ENCODE assay signal across 26 mouse cellular contexts in the genomic region with DNA sequence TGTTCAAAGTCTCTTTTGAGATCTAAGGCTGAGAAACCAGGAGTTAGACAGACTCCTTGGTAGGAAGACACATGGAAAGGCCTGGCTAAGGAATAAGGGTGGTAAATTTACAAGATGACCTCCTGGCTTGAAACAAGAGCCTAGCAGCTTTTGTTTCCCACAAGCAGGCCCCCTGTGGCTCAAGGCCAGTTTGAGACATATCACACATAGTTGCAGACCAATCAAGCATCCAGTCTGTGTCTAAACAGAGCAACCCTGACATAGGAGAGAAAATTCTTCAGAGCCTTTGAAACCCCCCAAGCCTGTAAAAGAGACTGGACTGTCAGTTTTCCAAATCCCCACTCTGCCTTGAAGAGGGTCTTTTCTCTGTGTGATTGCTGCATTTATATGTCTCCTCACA. TPM values are rescaled to one million over a fixed set of nuclear protein-coding genes. Genes with fewer than 3 reads are reported as not detected.
DNase-seq lines count a peak whose midpoint lies in the region; ATAC-seq and TF ChIP-seq lines count a peak whose summit lies in the region.
"Had no signal": no experiment of that assay in that cellular context is flagged by ENCODE, and none has a peak within 500 bp of the region (broad histone marks: within the 10 kb centered on the region; RNA-seq: fewer than 3 reads in every experiment).

No protein-coding gene starts in this region.

- DNase-seq in lung, embryonic 14.5 days, result peak; percentile 44
- no peak for DNase-seq in lung, postnatal 0 days (ENCODE audit: low spot score)
- peak; percentile 42 for DNase-seq in R1 (ENCODE audit: low read depth, low spot score)
- DNase-seq: adrenal gland, postnatal 14 days; cerebellum, adult 11 months; cerebellum, postnatal 10 days; heart, postnatal 36 days; lung, postnatal 4 days; right cerebral cortex, postnatal 14 days had no signal

- no peaks in the 10 kb centered on the region for H3K27me3 ChIP-seq in lung, embryonic 14.5 days (ENCODE audit: insufficient read depth, low read length)
- H3K27me3 ChIP-seq in lung, postnatal 0 days (replicated peaks; ENCODE audit: insufficient read depth, low read length), result no peaks in the 10 kb centered on the region
- H3K27me3 ChIP-seq in kidney, embryonic 16.5 days (ENCODE audit: insufficient read depth, low read length), result no peaks in the 10 kb centered on the region
- no peaks in the 10 kb centered on the region for H3K27me3 ChIP-seq in midbrain, embryonic 13.5 days
- no peaks in the 10 kb centered on the region for H3K27me3 ChIP-seq in intestine, embryonic 16.5 days (replicated peaks; ENCODE audit: control insufficient read depth, insufficient read depth, low read length)
- H3K27me3 ChIP-seq in heart, embryonic 12.5 days (replicated peaks), result no peaks in the 10 kb centered on the region
- H3K27me3 ChIP-seq: hindbrain, embryonic 12.5 days; limb, embryonic 12.5 days; megakaryocyte, embryonic 14.5 days; midbrain, embryonic 12.5 days; neural tube, embryonic 13.5 days had no signal

- H3K4me2 ChIP-seq in lung, embryonic 14.5 days, result no peak overlapping the region
- H3K4me2 ChIP-seq in lung, postnatal 0 days (replicated peaks; ENCODE audit: low read depth, low read length), result no peak overlapping the region
- H3K4me2 ChIP-seq in kidney, embryonic 16.5 days (replicated peaks; ENCODE audit: low read depth, low read length), result no peak overlapping the region
- no peak overlapping the region for H3K4me2 ChIP-seq in midbrain, embryonic 13.5 days (replicated peaks)
- H3K4me2 ChIP-seq in intestine, embryonic 16.5 days (ENCODE audit: low read depth, low read length), result no peak overlapping the region
- no peak overlapping the region for H3K4me2 ChIP-seq in heart, embryonic 12.5 days
- H3K4me2 ChIP-seq: hindbrain, embryonic 12.5 days; limb, embryonic 12.5 days; liver, embryonic 11.5 days; midbrain, embryonic 12.5 days; neural tube, embryonic 13.5 days had no signal

- no peaks in the 10 kb centered on the region for H3K9me3 ChIP-seq in lung, embryonic 14.5 days (ENCODE audit: low read depth, low read length)
- H3K9me3 ChIP-seq in lung, postnatal 0 days (ENCODE audit: low read length), result no peaks in the 10 kb centered on the region
- no peaks in the 10 kb centered on the region for H3K9me3 ChIP-seq in kidney, embryonic 16.5 days (ENCODE audit: low read length)
- H3K9me3 ChIP-seq in midbrain, embryonic 13.5 days, result no peaks in the 10 kb centered on the region
- H3K9me3 ChIP-seq in intestine, embryonic 16.5 days (ENCODE audit: control insufficient read depth, low read length), result no peaks in the 10 kb centered on the region
- no peaks in the 10 kb centered on the region for H3K9me3 ChIP-seq in heart, embryonic 12.5 days (replicated peaks)
- H3K9me3 ChIP-seq: heart, embryonic 10.5 days; hindbrain, embryonic 12.5 days; limb, embryonic 12.5 days; megakaryocyte, embryonic 14.5 days; midbrain, embryonic 12.5 days; neural tube, embryonic 13.5 days had no signal

- no peaks in the 10 kb centered on the region for H3K36me3 ChIP-seq in lung, embryonic 14.5 days (ENCODE audit: insufficient read depth)
- H3K36me3 ChIP-seq in lung, postnatal 0 days (ENCODE audit: insufficient read depth, low read length), result no peaks in the 10 kb centered on the region
- H3K36me3 ChIP-seq in kidney, embryonic 16.5 days (ENCODE audit: insufficient read depth, low read length), result no peaks in the 10 kb centered on the region
- H3K36me3 ChIP-seq in midbrain, embryonic 13.5 days, result no peaks in the 10 kb centered on the region
- H3K36me3 ChIP-seq in intestine, embryonic 16.5 days (ENCODE audit: control insufficient read depth, insufficient read depth, low read length), result no peaks in the 10 kb centered on the region
- no peaks in the 10 kb centered on the region for H3K36me3 ChIP-seq in heart, embryonic 12.5 days
- H3K36me3 ChIP-seq: heart, embryonic 10.5 days; hindbrain, embryonic 12.5 days; limb, embryonic 12.5 days; midbrain, embryonic 12.5 days; neural tube, embryonic 13.5 days had no signal

- TF ChIP-seq EP300 in lung, postnatal 0 days (IDR thresholded peaks at IDR 0.05), result no peak

- no peaks in the 10 kb centered on the region for H3K4me1 ChIP-seq in lung, embryonic 14.5 days (ENCODE audit: insufficient read depth)
- H3K4me1 ChIP-seq in lung, postnatal 0 days (ENCODE audit: insufficient read depth, low read depth, low read length), result no peaks in the 10 kb centered on the region
- H3K4me1 ChIP-seq in kidney, embryonic 16.5 days (ENCODE audit: insufficient read depth, low read length), result peaks cover 6% of the 10 kb centered on the region; the same call in 1 of the 2 replicates
- H3K4me1 ChIP-seq in midbrain, embryonic 13.5 days (replicated peaks), result no peaks in the 10 kb centered on the region
- no peaks in the 10 kb centered on the region for H3K4me1 ChIP-seq in intestine, embryonic 16.5 days (ENCODE audit: control insufficient read depth, insufficient read depth, low read length)
- H3K4me1 ChIP-seq in heart, embryonic 12.5 days (replicated peaks), result no peaks in the 10 kb centered on the region
- H3K4me1 ChIP-seq: heart, embryonic 10.5 days; hindbrain, embryonic 12.5 days; limb, embryonic 12.5 days; megakaryocyte, embryonic 14.5 days; midbrain, embryonic 12.5 days; neural tube, embryonic 13.5 days had no signal

- ATAC-seq in lung, embryonic 14.5 days (ENCODE audit: insufficient read depth), result no peak
- no peak for ATAC-seq in lung, postnatal 0 days
- peak; percentile 78 for ATAC-seq in kidney, embryonic 16.5 days (ENCODE audit: low FRiP score, low TSS enrichment)
- ATAC-seq in midbrain, embryonic 13.5 days, result no peak
- ATAC-seq in intestine, embryonic 16.5 days, result no peak
- ATAC-seq in heart, embryonic 12.5 days (ENCODE audit: insufficient number of reproducible peaks, low FRiP score), result no peak
- ATAC-seq: CD4-positive, CD25-positive, alpha-beta regulatory T cell, adult 4 months; forebrain, embryonic 16.5 days; intestine, postnatal 0 days had no signal

- no peak for TF ChIP-seq CTCF in lung, embryonic 14.5 days (IDR thresholded peaks at IDR 0.05; ENCODE audit: low read depth)
- TF ChIP-seq CTCF in lung, postnatal 0 days (IDR thresholded peaks at IDR 0.05), result no peak

- H3K27ac ChIP-seq in lung, embryonic 14.5 days (ENCODE audit: low read depth), result no peak overlapping the region
- H3K27ac ChIP-seq in lung, postnatal 0 days (ENCODE audit: low read length), result no peak overlapping the region
- H3K27ac ChIP-seq in kidney, embryonic 16.5 days (ENCODE audit: low read length), result no peak overlapping the region
- no peak overlapping the region for H3K27ac ChIP-seq in midbrain, embryonic 13.5 days
- no peak overlapping the region for H3K27ac ChIP-seq in intestine, embryonic 16.5 days (ENCODE audit: low read length)
- H3K27ac ChIP-seq in heart, embryonic 12.5 days (ENCODE audit: poor library complexity, severe bottlenecking), result no peak overlapping the region
- H3K27ac ChIP-seq: heart, embryonic 10.5 days; hindbrain, embryonic 12.5 days; layer of hippocampus, adult 2 months; left cerebral cortex, adult 2 months; limb, embryonic 12.5 days; midbrain, embryonic 12.5 days; neural tube, embryonic 13.5 days had no signal

- no peak overlapping the region for H3K9ac ChIP-seq in lung, embryonic 14.5 days
- H3K9ac ChIP-seq in lung, postnatal 0 days (replicated peaks; ENCODE audit: low read depth), result no peak overlapping the region
- H3K9ac ChIP-seq in kidney, embryonic 16.5 days (replicated peaks; ENCODE audit: low read length), result no peak overlapping the region
- H3K9ac ChIP-seq in midbrain, embryonic 13.5 days (replicated peaks), result no peak overlapping the region
- no peak overlapping the region for H3K9ac ChIP-seq in intestine, embryonic 16.5 days (ENCODE audit: low read depth, low read length)
- no peak overlapping the region for H3K9ac ChIP-seq in heart, embryonic 12.5 days
- H3K9ac ChIP-seq: hindbrain, embryonic 12.5 days; limb, embryonic 12.5 days; midbrain, embryonic 12.5 days; neural tube, embryonic 13.5 days had no signal

- no peak overlapping the region for H3K4me3 ChIP-seq in lung, embryonic 14.5 days (ENCODE audit: low read depth, low read length)
- H3K4me3 ChIP-seq in lung, postnatal 0 days (ENCODE audit: low read depth, low read length), result no peak overlapping the region
- H3K4me3 ChIP-seq in kidney, embryonic 16.5 days (ENCODE audit: low read length), result no peak overlapping the region
- H3K4me3 ChIP-seq in midbrain, embryonic 13.5 days (replicated peaks), result no peak overlapping the region
- no peak overlapping the region for H3K4me3 ChIP-seq in intestine, embryonic 16.5 days (ENCODE audit: low read length)
- no peak overlapping the region for H3K4me3 ChIP-seq in heart, embryonic 12.5 days
- H3K4me3 ChIP-seq: erythroblast, embryonic 14.5 days; heart, embryonic 10.5 days; hindbrain, embryonic 12.5 days; layer of hippocampus, adult 2 months; left cerebral cortex, adult 2 months; limb, embryonic 12.5 days; megakaryocyte, embryonic 14.5 days; midbrain, embryonic 12.5 days; neural tube, embryonic 13.5 days had no signal

RNA-seq across cellular contexts. Expression of gene Fgd4, which starts 7.7 kb away (rescaled TPM):
- 6.0 and 6.8 TPM in 2 replicates for polyA plus RNA-seq in lung, embryonic 14.5 days (2014; fragmentation: Nextera tagmentation; extraction: Ambion mirVana)
- 4.0 and 4.6 TPM in 2 replicates for polyA plus RNA-seq in lung, postnatal 0 days (2015; fragmentation: Nextera tagmentation; extraction: Ambion mirVana)
- 10.3 and 13.9 TPM in 2 replicates for polyA plus RNA-seq in kidney, embryonic 16.5 days (2015; fragmentation: Nextera tagmentation; extraction: Ambion mirVana)
- 26.2 and 26.8 TPM in 2 replicates for polyA plus RNA-seq in midbrain, embryonic 13.5 days (2015; fragmentation: Nextera tagmentation; extraction: Ambion mirVana)
- 13.0 and 14.4 TPM in 2 replicates for polyA plus RNA-seq in intestine, embryonic 16.5 days (2015; fragmentation: Nextera tagmentation; extraction: Ambion mirVana)
- 11.4 and 12.1 TPM in 2 replicates for polyA plus RNA-seq in heart, embryonic 12.5 days (2016; fragmentation: Nextera tagmentation; extraction: Ambion mirVana)
- polyA plus RNA-seq: erythroblast, embryonic 14.5 days had no signal
